Mouse (Mus musculus) cerebellum, adult 2 months (tissue): Measurements from ENCODE around the gene Gm13124. TPM values are rescaled to one million over a fixed set of nuclear protein-coding genes. Genes with fewer than 3 reads are reported as not detected.

ENCODE experiments used
- DNase-seq, 2 experiments: peaks; one replicate each; pipeline ENCODE4 v3.0.0; 2021
- H3K27ac ChIP-seq: fragments of 200-500 bp; 2 replicates; pipeline ENCODE4 v1.5.1; 2012; ENCODE audit warnings: low read length, control low read depth, inconsistent platforms; ENCODE audit not compliant: insufficient read depth
- H3K27me3 ChIP-seq: fragments of 200-500 bp; 2 replicates; pipeline ENCODE4 v1.6.1; 2012; ENCODE audit warnings: inconsistent platforms, mild to moderate bottlenecking, low read length, moderate library complexity; ENCODE audit not compliant: control insufficient read depth, insufficient read depth
- H3K4me1 ChIP-seq: fragments of 200-500 bp; 2 replicates; pipeline ENCODE4 v1.6.1; 2011; ENCODE audit warnings: low read length; ENCODE audit not compliant: control insufficient read depth, insufficient read depth
- H3K4me3 ChIP-seq: fragments of 200-500 bp; replicated peaks from 2 replicates; pipeline ENCODE3; 2011; ENCODE audit warnings: mild to moderate bottlenecking, low read depth, low read length, control low read depth; ENCODE audit not compliant: insufficient read depth
- CTCF ChIP-seq: fragments of 200-500 bp; IDR thresholded peaks from 2 replicates; pipeline ENCODE4 v1.5.1; 2011; ENCODE audit warnings: low read depth, mild to moderate bottlenecking, control low read depth, low read length, moderate library complexity, borderline replicate concordance; ENCODE audit not compliant: insufficient read depth
- POLR2A ChIP-seq: fragments of 200-500 bp; IDR thresholded peaks from 2 replicates; pipeline ENCODE4 v1.6.1; 2011; ENCODE audit warnings: low read length, control low read depth, borderline replicate concordance; ENCODE audit not compliant: insufficient read depth
- WGBS: fragments of 180-500 bp; shearing (Covaris S2); methylation state at CpG from one replicate; pipeline ENCODE4 v1.1.7; 2018; 5-methylcytosine and 5-hydroxymethylcytosine counted together
- polyA plus RNA-seq: library from polyadenylated mRNA; depleted of rRNA; stranded (reverse); fragments of >200 nt; gene quantifications from 2 replicates; pipeline ENCODE4 v1.2.3, GENCODE M21; 2012; rRNA removed

The Gm13124 gene
- polyA plus RNA-seq, 1 experiment: not detected

GRCm38 (mm10) chr4:144544689-144545088 lies 20.2 kb downstream of the Gm13124 start:
- no peak overlapping the region for H3K27ac ChIP-seq
- DNase-seq: no peak
- TF ChIP-seq CTCF: no peak
- TF ChIP-seq POLR2A: no peak
- WGBS: 65% methylated on average over 1 of the region's 1 CpGs
- no peaks in the 10 kb centered on the region for H3K4me1 ChIP-seq
- no peaks in the 10 kb centered on the region for H3K27me3 ChIP-seq
- no peak overlapping the region for H3K4me3 ChIP-seq

GRCm38 (mm10) chr4:144519522-144519921 lies 45.4 kb downstream of the Gm13124 start, which contains the start of gene 9430007A20Rik:
TSS of gene 9430007A20Rik (plus strand) at chr4:144519822.
- 80% methylated on average over 5 of the region's 5 CpGs for WGBS
- Histone ChIP-seq H3K4me3 (no peak within 1 kb of the TSS), H3K27ac (no peak within 1 kb of the TSS), H3K27me3 (no peaks in the 10 kb centered on the region), H3K4me1 (no peaks in the 10 kb centered on the region)
- DNase-seq: no peak
- TF ChIP-seq POLR2A (no peak), CTCF (no peak)

GRCm38 (mm10) chr4:144506518-144506917 lies 58.4 kb downstream of the Gm13124 start:
- no peak overlapping the region for H3K4me3 ChIP-seq
- 81% methylated on average over 1 of the region's 1 CpGs for WGBS
- H3K27ac ChIP-seq: no peak overlapping the region
- TF ChIP-seq CTCF: no peak
- TF ChIP-seq POLR2A: no peak
- no peak for DNase-seq
- no peaks in the 10 kb centered on the region for H3K4me1 ChIP-seq
- no peaks in the 10 kb centered on the region for H3K27me3 ChIP-seq

Other genes with a start within 250 kb of the Gm13124 start
- gene Gm13128, start 234.9 kb downstream of the Gm13124 start, polyA plus RNA-seq: not detected in 2 replicates
- gene Gm13119, start 207.2 kb downstream of the Gm13124 start, polyA plus RNA-seq: not detected in 2 replicates
- gene Pramef20, start 187.2 kb downstream of the Gm13124 start, polyA plus RNA-seq: not detected in 2 replicates
- gene Pramef12, start 156.7 kb downstream of the Gm13124 start, polyA plus RNA-seq: not detected in 2 replicates
- not detected in 2 replicates for gene 1700012P22Rik, start 126.4 kb downstream of the Gm13124 start, polyA plus RNA-seq
- gene Gm9944, start 111.8 kb downstream of the Gm13124 start, polyA plus RNA-seq: not detected in 2 replicates
- not detected in 2 replicates for gene Aadacl3, start 101.4 kb downstream of the Gm13124 start, polyA plus RNA-seq
- gene 9430007A20Rik, start 45.3 kb downstream of the Gm13124 start, polyA plus RNA-seq: not detected in 2 replicates
- gene Aadacl4, start 48.6 kb upstream of the Gm13124 start, polyA plus RNA-seq: not detected in 2 replicates
- not detected in 2 replicates for gene Gm436, start 121.2 kb upstream of the Gm13124 start, polyA plus RNA-seq
- gene Gm13178, start 156.3 kb upstream of the Gm13124 start, polyA plus RNA-seq: not detected in 2 replicates
- gene Gm438, start 221.4 kb upstream of the Gm13124 start, polyA plus RNA-seq: not detected in 2 replicates